Mouse (Mus musculus) heart, adult 2 months (tissue): ENCODE measurements around the gene Tuba1a. TPM values are rescaled to one million over a fixed set of nuclear protein-coding genes. Genes with fewer than 3 reads are reported as not detected.

ENCODE experiments used
- DNase-seq, 2 experiments: peaks; one replicate each; pipeline ENCODE4 v3.0.0; 2021
- H3K27ac ChIP-seq: fragments of 200-600 bp; 2 replicates; pipeline ENCODE4 v1.8.1; 2022
- H3K27me3 ChIP-seq: fragments of 200-500 bp; 2 replicates; pipeline ENCODE4 v1.6.1; 2012; ENCODE audit warnings: mild to moderate bottlenecking, low read length, inconsistent platforms, mixed read lengths; ENCODE audit not compliant: control insufficient read depth, insufficient read depth
- H3K36me3 ChIP-seq: fragments of 200-500 bp; 2 replicates; pipeline ENCODE4 v1.6.1; 2012; ENCODE audit warnings: low read length, inconsistent platforms; ENCODE audit not compliant: control insufficient read depth, insufficient read depth
- H3K4me1 ChIP-seq: fragments of 200-500 bp; 2 replicates; pipeline ENCODE4 v1.6.1; 2011; ENCODE audit warnings: low read length; ENCODE audit not compliant: control insufficient read depth, insufficient read depth
- H3K4me3 ChIP-seq: fragments of 200-600 bp; 2 replicates; pipeline ENCODE4 v1.8.1; 2022
- H3K79me2 ChIP-seq: fragments of 200-500 bp; replicated peaks from 2 replicates; pipeline ENCODE4 v1.6.1; 2012; ENCODE audit warnings: mild to moderate bottlenecking, inconsistent platforms, low read length, moderate library complexity, mixed read lengths; ENCODE audit not compliant: control insufficient read depth, insufficient read depth
- H3K9ac ChIP-seq: fragments of 200-500 bp; 2 replicates; pipeline ENCODE4 v1.6.1; 2012; ENCODE audit warnings: low read depth, mild to moderate bottlenecking, control low read depth, inconsistent platforms, low read length, mixed read lengths
- CTCF ChIP-seq: fragments of 200-600 bp; IDR thresholded peaks from 2 replicates; pipeline ENCODE4 v1.8.1; 2022; ENCODE audit warnings: antibody characterized with exemption, mild to moderate bottlenecking, moderate library complexity
- EP300 ChIP-seq: fragments of 200-500 bp; IDR thresholded peaks from 2 replicates; pipeline ENCODE4 v1.6.1; 2011; ENCODE audit warnings: low read depth, low read length, control low read depth; ENCODE audit not compliant: insufficient read depth
- POLR2A ChIP-seq: fragments of 200-500 bp; IDR thresholded peaks from 2 replicates; pipeline ENCODE4 v1.6.1; 2011; ENCODE audit warnings: mild to moderate bottlenecking, low read depth, low read length, control low read depth; ENCODE audit not compliant: insufficient read depth
- WGBS: fragments of 180-500 bp; shearing (Covaris S2); methylation state at CpG from one replicate; pipeline ENCODE4 v1.1.7; 2018; 5-methylcytosine and 5-hydroxymethylcytosine counted together
- intact Hi-C: fragments of 180-260 bp; cut with DNase I; formaldehyde crosslinking; loops from one replicate; pipeline ENCODE4 v1.15.1; 2025
- polyA plus RNA-seq: library from polyadenylated mRNA; depleted of rRNA; stranded (reverse); fragments of >200 nt; gene quantifications from 2 replicates; pipeline ENCODE4 v1.2.3, GENCODE M21; 2012
- total RNA-seq, 2 experiments: library from RNA; stranded (reverse); gene quantifications; 2 replicates each; pipeline ENCODE4 v1.2.3; 2021

The Tuba1a gene
- total and polyA plus RNA-seq, 3 experiments: 57.0 to 165 (median 85.0) TPM

- intact Hi-C loops: no loop called here
- Histone ChIP-seq H3K4me1 (peaks cover 11% of the 10 kb centered on the region), H3K27me3 (no peaks in the 10 kb centered on the region), H3K4me3 (no peak overlapping the region), H3K27ac (no peak overlapping the region), H3K36me3 (no peaks in the 10 kb centered on the region), H3K9ac (no peak overlapping the region), H3K79me2 (no peaks in the 10 kb centered on the region)
- no peak for DNase-seq
- TF ChIP-seq EP300: no peak
- no peak for TF ChIP-seq CTCF
- no peak for TF ChIP-seq POLR2A
- WGBS: 88% methylated on average over 7 of the region's 7 CpGs
These were observed 43.3 kb upstream of the Tuba1a start for GRCm38 (mm10) chr15:98996840-98997239.

- 77% methylated on average over 9 of the region's 9 CpGs for WGBS
- TF ChIP-seq EP300 (no peak), POLR2A (no peak), CTCF (no peak)
- H3K4me3 ChIP-seq: no peak overlapping the region
- no peak for DNase-seq
- no peaks in the 10 kb centered on the region for H3K27me3 ChIP-seq
- no peaks in the 10 kb centered on the region for H3K79me2 ChIP-seq
- peaks cover 9% of the 10 kb centered on the region for H3K4me1 ChIP-seq
- no peak overlapping the region for H3K9ac ChIP-seq
- intact Hi-C loops: no loop called here
- no peak overlapping the region for H3K27ac ChIP-seq
- H3K36me3 ChIP-seq: no peaks in the 10 kb centered on the region
These were observed 41.5 kb upstream of the Tuba1a start for GRCm38 (mm10) chr15:98994957-98995520.

- H3K4me3 ChIP-seq: peak overlapping the region; percentile 43
These were observed 40.4 kb upstream of the Tuba1a start for GRCm38 (mm10) chr15:98993865-98994264.

GRCm38 (mm10) chr15:98993093-98993793 lies 39.7 kb upstream of the Tuba1a start:
- intact Hi-C loops: loop anchor here (1.0 to 2.0 kb wide), 5 partner anchors 8 to 116 kb away; partner anchors contain the start of genes Gm49450, Tuba1a and Tuba1b
- Histone ChIP-seq H3K27ac (peak overlapping the region; percentile 99), H3K4me3 (peak overlapping the region; percentile 43), H3K9ac (peak overlapping the region; percentile 72), H3K36me3 (no peaks in the 10 kb centered on the region), H3K4me1 (peaks cover 9% of the 10 kb centered on the region), H3K27me3 (no peaks in the 10 kb centered on the region), H3K79me2 (no peaks in the 10 kb centered on the region)
- no peak; the same call in 1 of the 2 replicates for TF ChIP-seq CTCF
- peak; percentile 86 for TF ChIP-seq POLR2A
- TF ChIP-seq EP300: peak; percentile 91
- 3% methylated on average over 35 of the region's 35 CpGs for WGBS
- peak; percentile 97 to 98 for DNase-seq

More at GRCm38 (mm10) chr15:98993865-98994264, 40.4 kb upstream of the Tuba1a start:
- Histone ChIP-seq H3K4me1 (peaks cover 9% of the 10 kb centered on the region), H3K9ac (no peak overlapping the region), H3K27me3 (no peaks in the 10 kb centered on the region), H3K36me3 (no peaks in the 10 kb centered on the region), H3K27ac (peak overlapping the region; percentile 99), H3K79me2 (no peaks in the 10 kb centered on the region)
- DNase-seq: peak; percentile 83 to 84
- TF ChIP-seq POLR2A (no peak), CTCF (peak; percentile 95), EP300 (peak; percentile 88)
- intact Hi-C loops: loop anchor here (1.0 to 2.0 kb wide), 5 partner anchors 9 to 117 kb away; partner anchors contain the start of genes Gm49450, Tuba1a and Tuba1b
- WGBS: under 1% methylated on average over 11 of the region's 11 CpGs

- Histone ChIP-seq H3K36me3 (no peaks in the 10 kb centered on the region), H3K4me1 (peaks cover 9% of the 10 kb centered on the region), H3K27me3 (no peaks in the 10 kb centered on the region), H3K27ac (peak overlapping the region; percentile 99), H3K4me3 (peak overlapping the region; percentile 43), H3K9ac (peak overlapping the region; percentile 66), H3K79me2 (no peaks in the 10 kb centered on the region)
- 27% methylated on average over 17 of the region's 17 CpGs for WGBS
- TF ChIP-seq EP300 (no peak), CTCF (no peak), POLR2A (no peak; the same call in 1 of the 2 replicates)
- intact Hi-C loops: loop anchor here (2.0 kb wide), 1 partner anchor 39 kb away; the partner anchor contains the start of genes Gm49450 and Tuba1a
- peak; percentile 61 to 69 for DNase-seq
These were observed 38.8 kb upstream of the Tuba1a start for GRCm38 (mm10) chr15:98992086-98992912.
